Comparison of ENCODE assay signal across 15 mouse cellular contexts in the genomic region with DNA sequence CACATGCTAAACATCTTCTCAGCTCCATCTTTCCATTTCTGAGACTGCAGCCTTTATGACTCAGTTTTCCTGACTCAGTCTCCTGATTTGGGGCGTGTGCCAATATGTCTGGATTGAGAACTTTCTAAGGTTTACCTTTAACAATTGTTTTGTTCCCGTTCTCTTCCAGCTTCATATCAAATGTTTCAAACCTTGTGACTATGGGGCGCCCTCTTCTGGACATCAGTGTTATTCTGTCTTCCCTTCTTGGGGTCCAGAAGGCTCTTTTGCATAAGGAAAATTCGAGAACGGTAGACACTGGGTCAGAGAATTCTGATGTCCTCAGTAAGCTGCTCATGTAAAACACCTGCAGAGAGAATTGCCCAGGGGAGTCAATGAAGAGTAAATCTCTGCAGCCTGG. TPM values are rescaled to one million over a fixed set of nuclear protein-coding genes. Genes with fewer than 3 reads are reported as not detected.
DNase-seq lines count a peak whose midpoint lies in the region; ATAC-seq and TF ChIP-seq lines count a peak whose summit lies in the region.
"Not testable (repeated sequence)": the region's sequence is repeated elsewhere in the genome, so short reads cannot be mapped to it uniquely, and the experiment has no call there.
"Had no signal": no experiment of that assay in that cellular context is flagged by ENCODE, and none has a peak within 500 bp of the region (broad histone marks: within the 10 kb centered on the region; RNA-seq: fewer than 3 reads in every experiment).

No protein-coding gene starts in this region.

- 44% methylated on average over 5 of the region's 5 CpGs for WGBS in embryonic facial prominence, embryonic 14.5 days
- 40% methylated on average over 5 of the region's 5 CpGs for WGBS in intestine, embryonic 14.5 days

- TF ChIP-seq CTCF in layer of hippocampus, adult 2 months (conservative IDR thresholded peaks at IDR 0.05) = peak; percentile 74

- not testable (repeated sequence) for H3K4me2 ChIP-seq in embryonic facial prominence, embryonic 14.5 days (ENCODE audit: low read depth, low read length); intestine, embryonic 14.5 days (ENCODE audit: low read length)

- H3K4me3 ChIP-seq in embryonic facial prominence, embryonic 14.5 days (ENCODE audit: low read depth, low read length); intestine, embryonic 14.5 days (ENCODE audit: low read depth, low read length); layer of hippocampus, adult 2 months: not testable (repeated sequence)

- not testable (repeated sequence) for H3K4me1 ChIP-seq in embryonic facial prominence, embryonic 14.5 days (ENCODE audit: control insufficient read depth, insufficient read depth, low read length); intestine, embryonic 14.5 days (replicated peaks; ENCODE audit: control insufficient read depth, insufficient read depth, low read length)

- H3K9me3 ChIP-seq in embryonic facial prominence, embryonic 14.5 days (ENCODE audit: control insufficient read depth, low read length); intestine, embryonic 14.5 days (ENCODE audit: control insufficient read depth, low read length): not testable (repeated sequence)

- H3K36me3 ChIP-seq in embryonic facial prominence, embryonic 14.5 days (ENCODE audit: control insufficient read depth, insufficient read depth, low read length); intestine, embryonic 14.5 days (ENCODE audit: control insufficient read depth, insufficient read depth, low read length): not testable (repeated sequence)

- DNase-seq in Muller cell, postnatal 12 days (ENCODE audit: inconsistent ontology term) = peak; percentile 2
- peak; percentile 51 for DNase-seq in brain, adult 2 months (ENCODE audit: low read depth, low spot score)
- peak; percentile 11 for DNase-seq in embryonic facial prominence, embryonic 14.5 days (ENCODE audit: low spot score)
- peak; percentile 52 for DNase-seq in intestine, embryonic 14.5 days (ENCODE audit: low spot score)
- peak; percentile 19 to 34 for DNase-seq in layer of hippocampus, adult 2 months (ENCODE audit: low spot score in 2 of 2)
- DNase-seq in left cerebral cortex, postnatal 36 days (ENCODE audit: low spot score in 2 of 2) = peak; percentile 5 to 17
- peak; percentile 5 for DNase-seq in ovary, postnatal 36 days (ENCODE audit: low spot score)
- DNase-seq in testis, postnatal 10 days (ENCODE audit: low spot score) = peak; percentile 69

- H3K9ac ChIP-seq in embryonic facial prominence, embryonic 14.5 days (ENCODE audit: low read depth, low read length); intestine, embryonic 14.5 days (ENCODE audit: low read length): not testable (repeated sequence)

- ATAC-seq in embryonic facial prominence, embryonic 14.5 days (ENCODE audit: low read depth); intestine, embryonic 14.5 days (replicated peaks; ENCODE audit: low FRiP score, low TSS enrichment, low read depth): not testable (repeated sequence)

- not testable (repeated sequence) for H3K27ac ChIP-seq in embryonic facial prominence, embryonic 14.5 days (replicated peaks; ENCODE audit: low read depth, low read length); intestine, embryonic 14.5 days (ENCODE audit: low read depth); layer of hippocampus, adult 2 months

- not testable (repeated sequence) for H3K27me3 ChIP-seq in embryonic facial prominence, embryonic 14.5 days (replicated peaks; ENCODE audit: control insufficient read depth, insufficient read depth, low read length); intestine, embryonic 14.5 days (replicated peaks; ENCODE audit: control insufficient read depth, insufficient read depth, low read length)

- intact Hi-C loops in left cerebral cortex, postnatal 36 days (cut with DNase I) = not testable (repeated sequence)

RNA-seq across cellular contexts. Expression of a gene that starts 19.0 kb away (rescaled TPM):
- 0.11 TPM in 1 of 2 replicates, not detected in the other for polyA plus RNA-seq in embryonic facial prominence, embryonic 14.5 days (2014; fragmentation: Nextera tagmentation; extraction: Ambion mirVana)
- polyA plus RNA-seq in intestine, embryonic 14.5 days (2014; fragmentation: Nextera tagmentation; extraction: Ambion mirVana) = not detected in 2 replicates
- total RNA-seq in layer of hippocampus, adult 2 months (2021) = not detected
- not detected for total RNA-seq in left cerebral cortex, postnatal 36 days (2021)
- total RNA-seq: gastrocnemius, adult 2 months; megakaryocyte-erythroid progenitor cell, adult 5-6 weeks had no signal
- polyA plus RNA-seq: erythroblast, embryonic 14.5 days; heart, embryonic 13.5 days; intestine, embryonic 15.5 days; liver, embryonic 14.5 days; neural tube, embryonic 12.5 days had no signal

RNA-seq across cellular contexts. Expression of a gene that starts 38.8 kb away (rescaled TPM):
- polyA plus RNA-seq in embryonic facial prominence, embryonic 14.5 days (2014; fragmentation: Nextera tagmentation; extraction: Ambion mirVana) = not detected in 2 replicates
- polyA plus RNA-seq in intestine, embryonic 14.5 days (2014; fragmentation: Nextera tagmentation; extraction: Ambion mirVana) = not detected in 2 replicates
- not detected for total RNA-seq in layer of hippocampus, adult 2 months (2021)
- total RNA-seq in left cerebral cortex, postnatal 36 days (2021) = not detected
- total RNA-seq: gastrocnemius, adult 2 months; megakaryocyte-erythroid progenitor cell, adult 5-6 weeks had no signal
- polyA plus RNA-seq: erythroblast, embryonic 14.5 days; heart, embryonic 13.5 days; intestine, embryonic 15.5 days; neural tube, embryonic 12.5 days had no signal

RNA-seq across cellular contexts. Expression of a gene that starts 57.6 kb away (rescaled TPM):
- polyA plus RNA-seq in embryonic facial prominence, embryonic 14.5 days (2014; fragmentation: Nextera tagmentation; extraction: Ambion mirVana) = not detected in 2 replicates
- not detected in 2 replicates for polyA plus RNA-seq in intestine, embryonic 14.5 days (2014; fragmentation: Nextera tagmentation; extraction: Ambion mirVana)
- not detected for total RNA-seq in layer of hippocampus, adult 2 months (2021)
- total RNA-seq in left cerebral cortex, postnatal 36 days (2021) = not detected
- total RNA-seq: gastrocnemius, adult 2 months; megakaryocyte-erythroid progenitor cell, adult 5-6 weeks had no signal
- polyA plus RNA-seq: erythroblast, embryonic 14.5 days; heart, embryonic 13.5 days; intestine, embryonic 15.5 days; liver, embryonic 14.5 days; neural tube, embryonic 12.5 days had no signal

Comparison
In these comparisons a context has a peak if more than half of its experiments do, and no peak if none do; other contexts are left out.
1. DNase-seq: peak in every context shown above with its lines; median percentile 69 in testis, postnatal 10 days; 52 in intestine, embryonic 14.5 days; 51 in brain, adult 2 months; 26 in layer of hippocampus, adult 2 months; 11 in embryonic facial prominence, embryonic 14.5 days; 11 in left cerebral cortex, postnatal 36 days; 5 in ovary, postnatal 36 days; 2 in Muller cell, postnatal 12 days.